Mouse (Mus musculus) ovary, postnatal 14 days (tissue): ENCODE results near the gene Hebp2.

Experiments
- DNase-seq: peaks from one replicate; pipeline ENCODE4 v3.0.0; 2022; ENCODE audit warnings: low spot score

Hebp2 gene

DNA sequence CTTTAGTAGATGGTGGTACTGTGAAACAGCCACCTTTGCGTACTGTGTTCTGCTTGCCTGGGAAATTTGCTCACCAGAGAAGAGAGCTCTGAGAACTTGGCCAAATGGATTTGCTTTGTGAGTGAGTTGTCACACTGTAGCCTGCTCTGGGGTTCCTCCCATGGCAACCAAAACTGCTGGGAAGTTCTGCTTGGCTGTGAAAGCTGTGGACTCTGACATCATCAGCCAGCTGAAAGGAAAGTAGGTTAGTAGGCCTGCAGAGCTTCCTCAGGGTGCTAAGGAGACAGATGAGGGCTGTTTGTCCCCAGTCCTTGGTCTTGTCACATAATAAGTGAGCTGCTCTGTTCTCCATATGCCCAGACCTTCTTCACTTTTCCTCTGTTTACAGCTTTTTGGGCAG is 37.3 kb downstream of the Hebp2 start:
- no peak for DNase-seq

- DNase-seq = no peak
These were observed 37.9 kb downstream of the Hebp2 start for GRCm38 (mm10) chr10:18507869-18508473.

DNA sequence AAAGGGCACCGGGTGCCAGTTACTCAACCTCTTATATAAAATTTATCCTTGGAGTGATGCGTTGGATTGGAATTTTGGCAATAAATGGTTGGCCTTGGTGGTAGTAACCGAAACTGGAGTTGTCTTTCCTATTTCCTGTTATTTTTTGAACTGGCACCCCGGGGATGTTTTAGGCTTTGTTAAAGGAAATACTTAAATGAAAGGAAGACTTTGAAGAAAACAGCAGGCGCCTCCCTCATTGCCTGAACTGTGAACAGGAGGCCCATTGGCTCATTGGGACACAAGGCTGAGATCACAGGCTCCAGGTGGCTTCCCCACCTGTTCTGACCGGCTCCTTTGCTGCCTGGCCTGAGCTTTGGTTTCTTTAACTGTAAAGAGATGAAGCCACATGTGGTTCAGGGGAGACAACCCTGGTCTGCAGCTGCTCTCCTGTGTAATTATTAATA is 39.4 kb downstream of the Hebp2 start:
- no peak for DNase-seq

GRCm38 (mm10) chr10:18505690-18506089 is 40.2 kb downstream of the Hebp2 start:
- DNase-seq = no peak

- DNase-seq = no peak
These were observed 43.9 kb downstream of the Hebp2 start for GRCm38 (mm10) chr10:18501997-18502396.

GRCm38 (mm10) chr10:18497066-18497465 is 48.8 kb downstream of the Hebp2 start:
- no peak for DNase-seq

DNA sequence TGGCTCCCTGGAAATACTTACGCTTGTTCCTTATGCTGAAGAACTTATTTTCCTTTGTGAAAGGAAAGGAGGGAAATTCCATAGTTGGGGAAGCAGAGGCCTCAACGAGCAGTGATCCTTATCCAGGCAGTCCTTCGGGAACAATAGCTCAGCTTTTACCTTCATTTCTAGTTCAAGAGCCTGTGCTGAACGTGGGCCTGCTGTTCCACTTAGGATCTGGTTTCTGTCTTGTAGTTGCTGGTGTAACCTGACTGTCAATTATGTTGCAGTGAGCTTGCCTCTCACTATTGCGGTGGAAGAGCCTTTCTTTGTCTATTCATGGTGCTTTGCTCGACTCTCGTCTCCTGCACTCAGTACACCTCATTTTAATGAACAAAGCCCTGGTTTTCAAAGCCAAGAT is 51.6 kb downstream of the Hebp2 start:
- DNase-seq = no peak

DNA sequence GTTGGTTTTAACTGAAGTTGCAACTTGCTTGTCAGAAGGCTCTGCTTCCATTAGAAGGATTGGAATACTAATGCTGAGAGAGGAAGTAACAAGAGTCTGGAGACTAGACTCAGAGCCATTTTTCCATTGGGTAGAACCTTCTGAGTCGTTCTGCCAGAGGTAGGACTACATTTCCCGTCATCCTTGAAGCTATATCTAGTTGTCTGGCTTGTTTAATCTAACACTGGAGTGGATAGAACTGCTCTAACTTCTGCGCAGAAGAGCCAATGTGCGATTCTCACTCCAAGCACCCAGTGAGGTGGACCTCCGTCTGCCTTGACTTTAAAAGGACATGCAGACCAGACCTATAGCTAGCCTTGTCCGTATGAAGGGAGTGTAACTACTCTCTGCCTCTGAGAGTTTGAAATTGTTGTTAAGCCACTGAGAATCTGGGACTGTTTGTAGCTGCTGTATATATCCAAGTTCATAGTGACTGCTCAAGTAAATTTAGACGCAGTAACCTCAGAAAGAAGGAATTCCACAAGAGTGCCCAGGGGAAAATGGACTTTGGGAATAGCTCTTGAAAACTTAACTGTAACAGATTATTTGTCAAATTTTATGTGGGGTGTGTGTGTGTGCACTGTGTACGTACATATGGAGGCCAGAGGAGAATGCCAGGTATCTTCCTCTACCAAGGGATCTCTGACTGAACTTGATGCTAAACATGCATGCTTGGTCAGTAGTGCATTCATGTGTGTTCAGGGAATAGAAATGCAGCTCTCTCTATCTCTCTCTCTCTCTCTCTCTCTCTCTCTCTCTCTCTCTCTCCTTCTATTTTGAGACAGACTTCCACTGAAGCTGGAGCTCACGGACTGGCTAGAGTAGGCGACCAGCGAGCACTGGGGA is 52.6 kb downstream of the Hebp2 start:
- DNase-seq = no peak

DNA sequence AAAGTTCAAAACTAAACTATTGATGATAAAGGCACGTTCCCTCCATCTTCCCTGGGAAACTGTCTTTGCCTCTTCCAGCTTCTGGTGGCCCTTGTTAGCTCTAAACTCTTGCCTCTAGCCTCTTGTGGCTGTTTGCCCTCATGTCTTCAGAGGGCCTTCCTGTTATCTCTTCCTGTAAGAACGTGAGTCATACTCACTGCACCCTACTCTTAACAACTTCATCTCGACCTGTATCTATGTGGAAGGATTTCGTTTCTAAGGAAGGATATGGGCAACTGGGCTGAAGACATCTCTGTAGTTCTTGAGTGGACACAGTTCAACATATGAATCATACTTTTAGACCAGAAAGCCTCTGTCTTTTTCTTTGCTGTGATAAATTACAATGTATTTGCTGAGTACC is 53.9 kb downstream of the Hebp2 start:
- no peak for DNase-seq

GRCm38 (mm10) chr10:18489936-18490335 is 55.9 kb downstream of the Hebp2 start:
- DNase-seq = no peak
